Mouse (Mus musculus): Measurements from ENCODE around the gene Ryr1. TPM values are rescaled to one million over a fixed set of nuclear protein-coding genes. Genes with fewer than 3 reads are reported as not detected.

Gene Ryr1
- total and polyA plus RNA-seq, 2 experiments from 2014 or later, result 0.04 to 0.15 TPM

GRCm38 (mm10) chr7:28985207-28985606, 139.8 kb downstream of the Ryr1 start:
- 63% methylated on average over 7 of the region's 7 CpGs for WGBS
- no peak overlapping the region for H3K9ac ChIP-seq (replicated peaks; ENCODE audit: low read depth, low read length)
- TF ChIP-seq EP300 (IDR thresholded peaks at IDR 0.05; ENCODE audit: low read depth), result no peak
- TF ChIP-seq CTCF (IDR thresholded peaks at IDR 0.05; ENCODE audit: low read depth), result no peak

GRCm38 (mm10) chr7:28984452-28984851, 140.5 kb downstream of the Ryr1 start:
- no peak overlapping the region for H3K27ac ChIP-seq (ENCODE audit: low read depth)
- no peak overlapping the region for H3K4me2 ChIP-seq (ENCODE audit: low read depth, low read length)
- DNase-seq (ENCODE audit: low spot score) (no peak), ATAC-seq (ENCODE audit: insufficient read depth, low read depth) (no peak)
- no peaks in the 10 kb centered on the region for H3K9me3 ChIP-seq (replicated peaks; ENCODE audit: control insufficient read depth, low read length)
- TF ChIP-seq CTCF (IDR thresholded peaks at IDR 0.05; ENCODE audit: low read depth) (no peak), EP300 (IDR thresholded peaks at IDR 0.05; ENCODE audit: low read depth) (no peak)
- 77% methylated on average over 1 of the region's 1 CpGs for WGBS
- no peak overlapping the region for H3K9ac ChIP-seq (replicated peaks; ENCODE audit: low read depth, low read length)
- H3K36me3 ChIP-seq (replicated peaks; ENCODE audit: control insufficient read depth, insufficient read depth, low read length), result peaks cover 3% of the 10 kb centered on the region; the same call in 1 of the 2 replicates
- H3K27me3 ChIP-seq (ENCODE audit: control insufficient read depth, insufficient read depth, low read length), result no peaks in the 10 kb centered on the region
- H3K4me3 ChIP-seq (ENCODE audit: low read depth, low read length), result no peak overlapping the region
- peaks cover 11% of the 10 kb centered on the region; the same call in 1 of the 2 replicates for H3K4me1 ChIP-seq (ENCODE audit: control insufficient read depth, insufficient read depth)

More at GRCm38 (mm10) chr7:28985207-28985606, 139.8 kb downstream of the Ryr1 start:
- peaks cover 11% of the 10 kb centered on the region; the same call in 1 of the 2 replicates for H3K4me1 ChIP-seq (ENCODE audit: control insufficient read depth, insufficient read depth)
- no peaks in the 10 kb centered on the region for H3K36me3 ChIP-seq (replicated peaks; ENCODE audit: control insufficient read depth, insufficient read depth, low read length)
- H3K27ac ChIP-seq (ENCODE audit: low read depth), result no peak overlapping the region
- H3K27me3 ChIP-seq (ENCODE audit: control insufficient read depth, insufficient read depth, low read length), result no peaks in the 10 kb centered on the region
- DNase-seq (ENCODE audit: low spot score) (no peak), ATAC-seq (ENCODE audit: insufficient read depth, low read depth) (no peak)
- H3K4me3 ChIP-seq (ENCODE audit: low read depth, low read length), result no peak overlapping the region
- no peaks in the 10 kb centered on the region for H3K9me3 ChIP-seq (replicated peaks; ENCODE audit: control insufficient read depth, low read length)
- no peak overlapping the region for H3K4me2 ChIP-seq (ENCODE audit: low read depth, low read length)

GRCm38 (mm10) chr7:28983849-28984248, 141.1 kb downstream of the Ryr1 start:
- DNase-seq (ENCODE audit: low spot score) (no peak), ATAC-seq (ENCODE audit: insufficient read depth, low read depth) (no peak)
- Histone ChIP-seq H3K9ac (replicated peaks; ENCODE audit: low read depth, low read length) (no peak overlapping the region; the same call in 1 of the 2 replicates), H3K36me3 (replicated peaks; ENCODE audit: control insufficient read depth, insufficient read depth, low read length) (peaks cover 9% of the 10 kb centered on the region), H3K4me2 (ENCODE audit: low read depth, low read length) (no peak overlapping the region; the same call in 1 of the 2 replicates), H3K9me3 (replicated peaks; ENCODE audit: control insufficient read depth, low read length) (no peaks in the 10 kb centered on the region), H3K4me3 (ENCODE audit: low read depth, low read length) (no peak overlapping the region), H3K27ac (ENCODE audit: low read depth) (no peak overlapping the region), H3K4me1 (ENCODE audit: control insufficient read depth, insufficient read depth) (peaks cover 11% of the 10 kb centered on the region; the same call in 1 of the 2 replicates), H3K27me3 (ENCODE audit: control insufficient read depth, insufficient read depth, low read length) (no peaks in the 10 kb centered on the region)
- TF ChIP-seq EP300 (IDR thresholded peaks at IDR 0.05; ENCODE audit: low read depth), result no peak
- TF ChIP-seq CTCF (IDR thresholded peaks at IDR 0.05; ENCODE audit: low read depth), result no peak
- WGBS, result 63% methylated on average over 4 of the region's 4 CpGs

GRCm38 (mm10) chr7:28983141-28983564, 141.8 kb downstream of the Ryr1 start:
- no peaks in the 10 kb centered on the region for H3K27me3 ChIP-seq (ENCODE audit: control insufficient read depth, insufficient read depth, low read length)

GRCm38 (mm10) chr7:28982274-28983013, 142.5 kb downstream of the Ryr1 start:
- WGBS, result 14% methylated on average over 19 of the region's 19 CpGs
- H3K4me1 ChIP-seq (ENCODE audit: control insufficient read depth, insufficient read depth), result peaks cover 11% of the 10 kb centered on the region; the same call in 1 of the 2 replicates
- H3K27me3 ChIP-seq (ENCODE audit: control insufficient read depth, insufficient read depth, low read length), result no peaks in the 10 kb centered on the region
- peak; percentile 15 for ATAC-seq (ENCODE audit: insufficient read depth, low read depth)
- peak overlapping the region; percentile 81 for H3K27ac ChIP-seq (ENCODE audit: low read depth)
- peak overlapping the region; percentile 65 for H3K4me2 ChIP-seq (ENCODE audit: low read depth, low read length)
- TF ChIP-seq EP300 (IDR thresholded peaks at IDR 0.05; ENCODE audit: low read depth) (no peak), CTCF (IDR thresholded peaks at IDR 0.05; ENCODE audit: low read depth) (no peak)
- no peaks in the 10 kb centered on the region for H3K9me3 ChIP-seq (replicated peaks; ENCODE audit: control insufficient read depth, low read length)
- H3K9ac ChIP-seq (replicated peaks; ENCODE audit: low read depth, low read length), result peak overlapping the region; percentile 55
- DNase-seq (ENCODE audit: low spot score), result no peak
- peak overlapping the region; percentile 71 for H3K4me3 ChIP-seq (ENCODE audit: low read depth, low read length)
- peaks cover 23% of the 10 kb centered on the region for H3K36me3 ChIP-seq (replicated peaks; ENCODE audit: control insufficient read depth, insufficient read depth, low read length)

More at GRCm38 (mm10) chr7:28983141-28983564, 141.8 kb downstream of the Ryr1 start:
- H3K9ac ChIP-seq (replicated peaks; ENCODE audit: low read depth, low read length), result 0 out of 2 replicates have a peak overlapping the region, but pooled peaks have one; percentile 55
- H3K4me3 ChIP-seq (ENCODE audit: low read depth, low read length), result peak overlapping the region; percentile 71; the same call in 1 of the 2 replicates
- 65% methylated on average over 11 of the region's 11 CpGs for WGBS
- DNase-seq (ENCODE audit: low spot score) (no peak), ATAC-seq (ENCODE audit: insufficient read depth, low read depth) (no peak)
- H3K4me2 ChIP-seq (ENCODE audit: low read depth, low read length), result peak overlapping the region; percentile 65
- TF ChIP-seq EP300 (IDR thresholded peaks at IDR 0.05; ENCODE audit: low read depth) (no peak), CTCF (IDR thresholded peaks at IDR 0.05; ENCODE audit: low read depth) (no peak)
- H3K36me3 ChIP-seq (replicated peaks; ENCODE audit: control insufficient read depth, insufficient read depth, low read length), result peaks cover 16% of the 10 kb centered on the region
- peak overlapping the region; percentile 81; the same call in 1 of the 2 replicates for H3K27ac ChIP-seq (ENCODE audit: low read depth)
- no peaks in the 10 kb centered on the region for H3K9me3 ChIP-seq (replicated peaks; ENCODE audit: control insufficient read depth, low read length)
- H3K4me1 ChIP-seq (ENCODE audit: control insufficient read depth, insufficient read depth), result peaks cover 11% of the 10 kb centered on the region; the same call in 1 of the 2 replicates
